Mouse (Mus musculus) urinary bladder, adult 18-20 months (tissue): Measurements from ENCODE around the gene Mfap2.

ENCODE experiments used
- DNase-seq, 2 experiments: peaks; one replicate each; pipeline ENCODE4 v3.0.0; 2022; ENCODE audit warnings: low spot score in 2 of 2, mixed read lengths in 2 of 2

The Mfap2 gene

GRCm38 (mm10) chr4:141010118-141010517, at the start of gene Mfap2:
Gene Mfap2, plus strand, starts transcription at chr4:141010418.
- DNase-seq = no peak

GRCm38 (mm10) chr4:140960781-140961466, 49.3 kb upstream of the Mfap2 start, which contains the start of gene Sdhb:
Gene Sdhb, plus strand, starts transcription at chr4:140961203.
- DNase-seq = peak; percentile 86 to 93

- DNase-seq = no peak
Measured at GRCm38 (mm10) chr4:140961467-140962206, 48.6 kb upstream of the Mfap2 start.

- DNase-seq = no peak
Measured at GRCm38 (mm10) chr4:140962207-140962909, 47.9 kb upstream of the Mfap2 start.

GRCm38 (mm10) chr4:140962950-140963349, 47.3 kb upstream of the Mfap2 start:
- DNase-seq = no peak

- DNase-seq = no peak
Measured at GRCm38 (mm10) chr4:140963941-140964597, 46.1 kb upstream of the Mfap2 start.

DNA sequence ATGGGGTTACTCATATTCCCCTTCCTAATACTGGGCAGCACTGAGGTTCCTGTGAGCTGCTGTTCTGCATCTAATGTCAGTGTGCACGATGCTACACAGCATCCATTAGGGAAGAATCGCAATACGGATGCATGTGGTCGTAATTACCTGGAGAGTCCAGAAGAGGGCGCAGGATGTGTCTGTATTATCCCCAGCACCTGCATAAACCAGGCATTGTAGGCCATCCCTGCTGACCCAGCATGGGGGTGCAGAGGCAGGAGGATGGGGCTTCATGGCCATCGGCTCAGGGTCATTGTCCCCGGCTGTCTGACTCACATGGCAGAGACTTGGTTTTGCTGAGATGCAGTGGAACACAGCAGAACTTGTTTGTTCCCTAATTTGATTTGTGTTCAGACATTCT, 45.6 kb upstream of the Mfap2 start:
- DNase-seq = no peak

DNA sequence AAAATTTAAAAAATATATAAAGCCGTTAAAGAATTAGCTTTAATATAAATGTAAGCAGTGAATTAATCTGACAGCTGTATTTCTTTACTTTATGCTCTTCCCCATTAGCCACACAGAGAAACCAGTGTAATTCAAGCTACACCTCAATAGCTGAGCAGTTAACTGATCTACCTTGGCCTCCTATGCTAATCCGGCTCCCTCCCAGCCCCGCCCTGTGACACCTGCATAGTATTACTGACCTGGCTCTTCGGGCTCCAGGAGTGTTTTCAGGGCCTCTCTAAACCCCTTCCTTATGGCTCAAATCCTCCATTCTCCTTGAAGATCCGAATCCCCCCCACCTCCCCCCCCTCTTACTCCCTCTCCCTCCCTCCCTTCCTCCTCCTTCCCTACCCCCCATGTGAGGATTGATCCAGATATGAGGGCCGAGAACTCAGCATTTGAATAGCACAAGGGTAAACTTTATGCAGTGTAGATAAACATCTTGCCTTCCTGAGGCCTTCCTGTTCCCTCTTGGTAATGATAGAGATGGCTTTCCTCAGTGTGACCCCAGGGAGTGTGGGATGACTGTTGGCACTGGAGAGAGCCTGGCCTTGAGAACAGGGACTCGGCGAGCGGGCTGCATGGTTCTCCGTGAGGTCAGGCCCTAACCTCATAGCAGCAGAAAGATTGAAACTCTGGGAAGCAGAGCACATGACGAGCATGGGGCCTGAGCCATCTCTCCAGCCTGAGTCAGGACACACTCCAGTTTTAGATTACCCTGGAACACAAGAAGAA, 42.6 kb upstream of the Mfap2 start:
- DNase-seq = no peak

DNA sequence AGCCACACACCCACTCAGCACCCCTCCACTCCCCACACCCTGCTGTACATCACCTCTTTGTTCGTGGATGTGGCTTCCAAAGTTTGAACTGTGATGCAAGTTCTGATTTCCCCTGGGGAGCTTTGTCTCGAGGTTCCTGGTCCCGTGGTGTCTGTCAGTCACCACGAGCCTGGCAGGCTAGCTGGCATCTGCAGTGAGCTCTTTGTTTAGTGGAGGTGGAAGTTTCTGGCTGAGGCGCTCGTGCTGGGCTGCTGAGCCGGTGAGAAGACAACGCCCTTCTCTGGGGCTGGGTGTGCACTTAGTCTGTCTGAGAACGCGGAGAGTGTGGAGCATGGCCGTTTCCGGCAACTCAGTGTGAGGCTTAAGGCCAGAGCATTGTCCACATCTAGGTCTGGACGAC, 38.5 kb upstream of the Mfap2 start:
- DNase-seq = no peak

DNA sequence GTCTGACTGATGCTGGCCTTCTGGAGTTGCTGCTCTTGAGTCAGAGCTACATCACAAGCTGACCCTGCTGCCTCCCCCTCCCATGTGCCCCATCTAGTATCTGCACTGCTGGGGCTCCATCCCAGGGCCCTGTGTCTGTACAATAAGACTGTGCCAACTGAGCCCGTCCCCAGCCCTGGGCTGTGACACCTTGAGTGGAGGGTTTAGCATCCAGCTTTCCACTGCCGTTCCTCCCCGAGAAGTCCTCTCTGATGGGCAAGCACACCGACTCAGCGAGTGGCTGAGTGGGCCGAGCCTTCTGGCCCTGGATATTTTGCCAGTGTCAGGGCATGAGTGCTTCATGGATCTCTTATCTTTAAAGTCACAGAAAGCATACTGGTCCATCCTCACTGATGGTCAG, 35.8 kb upstream of the Mfap2 start:
- DNase-seq = no peak

DNA sequence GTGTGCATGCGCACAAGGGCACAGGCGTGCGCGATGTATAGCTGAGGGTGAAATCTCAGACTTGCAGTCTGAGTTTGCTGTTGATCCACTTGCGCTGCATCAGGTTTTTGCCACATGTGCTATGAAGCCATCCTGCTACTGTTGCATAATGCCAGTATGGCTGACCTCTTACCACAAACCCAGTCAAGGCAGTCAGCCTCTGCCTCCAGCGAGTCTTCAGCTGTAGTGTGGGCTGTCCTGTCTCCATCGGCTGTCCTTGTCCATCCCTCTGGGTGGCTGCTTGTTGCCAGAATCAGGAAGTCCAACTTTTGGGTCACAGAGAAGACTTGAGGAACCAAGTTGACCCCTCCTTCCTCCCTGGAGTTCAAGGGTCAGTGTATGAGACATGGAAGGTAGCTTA, 34.9 kb upstream of the Mfap2 start:
- DNase-seq = no peak

- DNase-seq = no peak
Measured at GRCm38 (mm10) chr4:140977278-140977677, 32.9 kb upstream of the Mfap2 start.

DNA sequence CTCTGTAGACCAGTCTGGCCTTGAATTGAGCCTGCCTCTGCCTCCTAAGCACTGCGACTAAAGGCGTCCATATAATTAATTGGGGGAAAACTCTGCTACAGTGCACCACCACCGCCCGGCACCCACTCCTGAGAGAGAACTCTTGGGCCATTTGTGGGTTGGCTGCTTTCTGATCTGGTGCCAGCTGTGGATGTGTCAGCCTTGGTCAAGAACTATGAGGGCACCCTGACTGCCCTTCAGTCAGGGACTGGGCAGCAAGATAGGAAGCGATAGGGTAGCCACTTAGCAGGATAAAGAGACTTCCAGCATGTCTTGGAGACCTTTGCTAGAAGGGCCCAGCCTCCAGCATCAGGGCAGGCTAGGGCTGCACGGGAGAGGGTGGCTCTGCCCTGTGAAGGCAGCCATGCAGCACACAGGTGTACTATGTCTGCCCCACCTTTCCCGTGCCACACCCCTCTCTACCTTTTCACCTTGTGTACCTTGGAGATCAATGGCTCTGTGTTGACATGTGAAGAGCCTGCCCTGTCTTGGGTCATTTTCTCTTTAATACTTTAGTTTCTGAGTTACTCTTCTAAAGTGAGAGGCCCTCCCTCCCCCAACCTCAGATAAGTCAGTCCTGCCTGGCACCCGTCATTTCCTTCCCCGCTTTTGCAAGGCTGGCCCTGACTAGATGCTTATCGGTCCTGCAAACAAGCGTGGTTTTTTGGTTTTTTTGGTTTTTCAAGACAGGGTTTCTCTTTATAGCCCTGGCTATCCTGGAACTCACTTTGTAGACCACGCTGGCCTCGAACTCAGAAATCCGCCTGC, 32.1 kb upstream of the Mfap2 start:
- DNase-seq = no peak

- no peak for DNase-seq
Measured at GRCm38 (mm10) chr4:140981605-140982004, 28.6 kb upstream of the Mfap2 start.

DNA sequence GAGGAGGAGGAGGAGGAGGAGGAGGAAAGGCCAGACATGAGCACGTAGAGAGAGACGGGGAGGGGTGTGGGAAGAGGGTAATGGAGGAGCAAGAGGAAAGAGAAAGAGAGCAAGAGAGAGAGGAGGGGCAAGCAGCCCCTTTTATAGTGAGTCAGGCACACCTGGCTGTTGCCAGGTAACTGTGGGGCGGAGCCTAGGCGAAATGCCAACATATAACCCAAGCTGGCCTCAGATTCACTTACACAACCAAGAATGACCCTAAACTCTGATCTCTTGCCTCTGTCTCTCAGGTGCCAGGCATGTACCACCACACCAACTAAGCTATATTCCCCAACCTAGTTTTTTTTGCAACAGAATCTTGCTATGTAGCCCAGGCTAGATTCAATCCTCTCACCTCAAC, 27.4 kb upstream of the Mfap2 start:
- no peak for DNase-seq

GRCm38 (mm10) chr4:140983442-140983841, 26.8 kb upstream of the Mfap2 start:
- peak in 1 of 2 experiments; percentile 65 for DNase-seq

DNA sequence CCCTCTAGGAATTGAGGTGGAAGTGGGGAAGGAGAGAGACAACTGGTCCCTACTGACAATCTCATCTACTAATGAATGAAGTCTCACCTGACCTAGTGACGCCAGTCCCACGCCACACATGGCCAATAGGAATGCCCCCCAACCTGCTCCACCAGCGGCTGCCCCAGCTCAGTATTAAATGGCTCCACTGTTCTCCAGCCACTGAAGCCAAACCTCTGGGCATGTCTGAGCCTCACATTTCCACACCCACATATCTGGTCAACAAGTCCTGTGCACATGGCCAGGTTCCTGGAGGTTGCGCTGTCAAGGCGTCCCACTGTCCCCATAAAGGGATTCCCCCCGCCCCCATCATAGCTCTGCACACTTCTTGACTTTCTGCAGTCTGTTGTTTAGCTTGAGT, 25.7 kb upstream of the Mfap2 start:
- DNase-seq = peak in 1 of 2 experiments; percentile 70

DNA sequence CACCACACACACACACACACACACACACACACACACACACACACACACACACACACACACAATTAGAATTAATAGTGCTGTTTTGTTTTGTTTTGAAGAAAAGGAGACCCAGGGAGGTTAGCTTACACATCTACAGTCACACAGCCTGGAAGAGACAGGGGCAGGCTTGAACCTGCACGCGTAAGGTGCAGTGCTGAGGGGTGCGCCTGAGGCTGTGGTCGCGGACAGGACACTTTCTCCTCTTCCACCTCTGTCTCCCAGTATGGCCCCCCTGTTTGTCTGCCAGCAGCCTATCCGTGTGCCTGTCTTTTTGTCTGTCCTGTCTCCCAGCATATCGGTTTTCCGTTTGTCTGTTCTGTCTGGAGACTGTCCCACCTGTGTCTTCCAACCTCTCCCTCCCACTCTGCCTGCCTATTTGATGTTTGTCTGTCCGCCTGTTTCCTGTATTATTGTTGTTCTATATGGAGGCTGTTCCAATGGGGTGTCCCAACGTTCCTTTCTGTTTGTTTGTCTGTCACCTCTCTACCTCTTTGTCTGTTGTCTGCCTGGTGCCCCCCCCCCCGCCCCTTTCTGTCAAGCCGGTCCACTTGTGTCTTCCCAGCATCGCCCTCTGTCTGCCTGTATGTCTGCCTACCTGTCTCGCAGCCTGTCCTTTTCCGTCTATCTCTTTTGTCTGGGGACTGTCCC, 24.1 kb upstream of the Mfap2 start:
- no peak for DNase-seq

DNA sequence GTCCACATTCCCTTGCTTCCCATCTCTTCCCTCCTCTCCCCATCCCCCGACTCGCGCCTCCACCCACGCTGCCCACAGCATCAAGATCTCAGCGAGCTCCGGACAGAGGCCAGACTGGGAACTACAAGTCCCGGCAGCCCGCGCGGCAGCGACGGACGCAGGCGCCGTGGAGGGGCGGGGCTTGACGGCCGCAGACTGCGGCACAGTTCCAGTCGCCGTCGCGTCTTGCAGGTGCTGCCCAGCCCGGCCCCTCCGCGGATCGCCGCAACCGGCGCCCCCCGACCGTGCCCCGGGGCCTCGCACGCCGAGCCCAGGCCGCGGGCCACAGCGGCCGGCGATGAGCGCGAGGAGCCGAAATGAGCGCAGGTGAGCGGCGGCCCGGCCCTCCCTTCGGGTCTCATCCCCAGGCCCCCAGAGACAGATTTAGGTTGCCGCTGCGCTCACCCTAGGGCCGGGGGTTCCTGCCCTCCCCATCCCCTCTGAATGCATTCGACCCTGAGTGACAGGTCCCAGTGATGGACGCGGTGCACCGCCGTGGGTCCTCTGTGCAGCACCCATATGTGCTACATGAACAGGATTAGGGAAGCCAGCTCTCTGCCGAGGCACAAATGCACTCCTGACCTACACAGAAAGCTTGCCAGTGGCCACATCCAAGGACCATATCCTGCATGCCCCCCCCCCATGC, 23.4 kb upstream of the Mfap2 start, which contains the start of gene Atp13a2:
TSS of gene Atp13a2 (plus strand) at position 163 of the 685 bp plus-strand sequence.
- peak; percentile 87 to 94 for DNase-seq
